Mouse (Mus musculus) heart, postnatal 4 days (tissue): Measurements from ENCODE around the gene Fkbp5. TPM values are rescaled to one million over a fixed set of nuclear protein-coding genes. Genes with fewer than 3 reads are reported as not detected.
"Not testable (repeated sequence)": the region's sequence is repeated elsewhere in the genome, so short reads cannot be mapped to it uniquely, and the experiment has no call there.

Source experiments
- DNase-seq: peaks from one replicate; pipeline ENCODE4 v3.0.0; 2021
- total RNA-seq, 2 experiments: library from RNA; stranded (reverse); gene quantifications; 2 replicates each; pipeline ENCODE4 v1.2.3; 2021

Fkbp5 gene
- total RNA-seq: 10 to 100 TPM; 21.4 to 22.0 TPM

- peak; percentile 74 for DNase-seq
These were observed at the start of gene Fkbp5 for GRCm38 (mm10) chr17:28517441-28517955. Fkbp5 (minus strand) TSS chr17:28517527.

- DNase-seq: no peak
These were observed 47.9 kb upstream of the Fkbp5 start for GRCm38 (mm10) chr17:28565181-28565580.

- no peak for DNase-seq
These were observed 44.3 kb upstream of the Fkbp5 start for GRCm38 (mm10) chr17:28561613-28562012.

DNA sequence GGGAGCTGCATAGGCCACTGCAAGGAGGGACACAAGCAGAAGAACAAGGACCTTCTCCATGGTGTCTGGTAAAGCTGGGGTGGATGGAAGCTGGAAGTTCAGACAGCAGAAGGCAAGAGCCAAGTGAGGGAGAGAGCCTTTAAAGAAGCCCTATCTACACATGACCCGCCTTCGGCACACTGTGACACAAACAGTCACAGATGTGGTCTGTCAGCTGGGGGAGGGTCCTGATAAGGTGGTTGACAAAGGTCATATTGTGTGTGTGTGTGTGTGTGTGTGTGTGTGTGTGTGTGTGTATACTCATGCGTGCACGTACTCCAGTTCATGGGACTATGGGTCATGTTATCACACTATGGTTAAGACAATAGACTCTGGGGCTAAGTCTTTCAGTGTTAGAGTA is 43.3 kb upstream of the Fkbp5 start, which contains the start of gene Clps:
Gene Clps (minus strand): TSS at position 169 of the 400 bp plus-strand sequence.
- no peak for DNase-seq

- no peak for DNase-seq
These were observed 40.4 kb upstream of the Fkbp5 start for GRCm38 (mm10) chr17:28557772-28558171.

DNA sequence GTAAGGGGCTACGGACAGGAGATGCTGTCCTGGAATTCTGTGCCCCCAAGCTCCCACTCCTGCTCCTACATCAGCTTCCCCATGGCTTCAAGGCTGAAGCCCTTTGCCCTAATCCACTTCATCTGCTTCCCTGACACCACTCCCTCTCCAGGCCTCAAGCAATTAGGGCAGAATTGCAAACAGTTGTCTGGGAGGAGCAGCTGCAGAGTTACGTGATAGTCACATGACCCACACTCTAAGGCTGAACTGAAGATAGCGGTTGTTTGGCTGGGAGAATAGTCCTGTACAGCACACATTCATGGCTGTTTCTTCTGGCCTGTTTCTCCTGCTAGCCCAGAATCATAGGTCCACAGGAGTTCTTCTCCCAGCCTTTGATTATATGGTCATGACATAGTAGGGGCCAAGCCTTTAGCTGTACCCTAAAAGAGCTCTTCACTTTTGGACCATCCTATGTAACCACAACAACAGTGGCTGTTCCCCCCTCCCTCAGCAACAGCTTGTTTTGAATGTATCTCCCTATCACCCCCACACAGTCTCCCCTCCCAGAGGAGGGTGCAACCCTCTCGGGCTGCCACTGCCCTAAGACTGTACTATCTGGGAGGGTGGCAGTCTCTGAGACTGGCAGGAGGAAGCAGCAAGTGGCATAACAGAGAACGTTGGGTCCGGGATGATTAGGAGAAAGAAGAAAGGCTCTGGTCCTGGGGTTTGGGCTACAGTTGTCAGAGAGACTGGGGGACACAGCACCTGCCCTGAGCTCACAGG is 39.5 kb upstream of the Fkbp5 start:
- no peak for DNase-seq

DNA sequence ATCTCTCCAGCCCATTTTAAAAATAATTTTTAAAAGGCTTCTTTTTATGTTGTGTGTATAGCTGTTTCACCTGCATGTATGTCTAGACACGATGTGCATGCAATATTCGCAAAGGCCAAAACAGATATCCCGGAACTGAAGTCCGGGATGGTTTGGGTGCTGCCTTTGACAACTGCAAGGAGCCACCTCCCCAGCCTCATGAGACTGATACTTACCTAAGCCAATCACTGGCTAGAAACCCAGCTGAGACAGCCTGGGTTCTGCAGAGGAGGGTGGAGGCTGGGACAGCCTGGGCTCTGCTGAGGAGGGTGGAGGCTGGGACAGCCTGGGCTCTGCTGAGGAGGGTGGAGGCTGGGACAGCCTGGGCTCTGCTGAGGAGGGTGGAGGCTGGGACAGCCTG is 36.7 kb upstream of the Fkbp5 start:
- not testable (repeated sequence) for DNase-seq

GRCm38 (mm10) chr17:28553040-28553793 is 35.9 kb upstream of the Fkbp5 start:
- peak; percentile 86 for DNase-seq

- DNase-seq: no peak
These were observed 31.8 kb upstream of the Fkbp5 start, which contains the start of gene Clpsl2 for GRCm38 (mm10) chr17:28549111-28549510. Clpsl2 (plus strand) TSS chr17:28549411.

DNA sequence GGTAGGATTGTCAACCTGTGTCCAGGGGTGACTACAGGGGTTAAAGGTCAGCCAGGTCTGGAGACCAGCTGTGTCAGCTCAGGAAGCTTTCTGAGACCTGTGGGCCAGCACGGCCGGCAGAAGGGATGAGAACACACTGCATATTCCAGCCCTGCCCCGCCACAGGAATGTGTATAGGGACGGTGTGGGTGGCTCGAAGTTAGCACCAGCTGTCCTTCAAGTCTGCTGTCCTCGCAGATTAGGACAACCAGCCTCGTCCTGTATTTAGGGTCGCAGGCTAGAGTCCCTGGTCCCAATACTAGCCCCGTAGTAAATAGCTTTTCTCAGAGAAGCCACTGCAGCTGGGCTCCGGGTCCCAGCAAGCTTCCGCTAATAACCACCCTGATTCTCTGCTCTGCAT is 31.2 kb upstream of the Fkbp5 start:
- no peak for DNase-seq

DNA sequence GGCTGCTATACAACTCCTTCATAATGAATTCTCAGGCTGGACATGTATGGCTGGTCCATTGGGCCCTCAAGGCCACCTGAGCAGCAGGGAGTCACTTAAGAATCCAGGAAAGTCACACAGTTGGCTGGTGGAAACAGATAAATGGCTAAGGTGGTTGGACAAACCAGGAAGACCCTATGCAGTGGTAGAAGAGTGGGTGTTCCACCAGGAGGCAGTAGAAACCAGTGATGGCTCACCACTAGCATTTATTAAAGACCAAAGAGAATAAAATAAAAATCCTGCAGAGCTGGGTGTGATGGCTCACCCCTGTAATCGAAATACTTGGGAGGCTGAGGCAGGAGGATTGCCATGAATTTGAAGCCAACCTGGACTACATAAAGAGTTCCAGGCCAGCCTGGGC is 29.6 kb upstream of the Fkbp5 start:
- peak; percentile 40 for DNase-seq

DNA sequence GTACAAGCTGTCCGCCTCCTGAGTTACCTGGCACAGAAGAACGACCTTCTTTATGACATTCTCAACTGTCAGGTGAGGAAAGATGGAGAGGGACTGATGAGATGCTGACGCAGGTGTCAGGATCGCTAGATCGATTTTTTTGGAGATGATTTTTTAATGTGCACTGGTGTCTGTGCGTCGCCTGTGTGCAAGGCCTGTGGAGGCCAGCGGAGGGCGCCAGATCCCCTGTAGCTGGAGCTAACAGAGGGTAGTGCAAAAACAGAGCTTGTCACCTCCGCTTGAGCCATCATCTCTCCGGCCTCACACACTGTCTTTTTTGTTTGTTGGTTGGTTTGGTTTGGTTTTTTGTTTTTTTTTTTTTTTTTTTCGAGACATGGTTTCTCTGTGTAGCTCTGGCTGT is 20.6 kb upstream of the Fkbp5 start:
- no peak for DNase-seq

DNA sequence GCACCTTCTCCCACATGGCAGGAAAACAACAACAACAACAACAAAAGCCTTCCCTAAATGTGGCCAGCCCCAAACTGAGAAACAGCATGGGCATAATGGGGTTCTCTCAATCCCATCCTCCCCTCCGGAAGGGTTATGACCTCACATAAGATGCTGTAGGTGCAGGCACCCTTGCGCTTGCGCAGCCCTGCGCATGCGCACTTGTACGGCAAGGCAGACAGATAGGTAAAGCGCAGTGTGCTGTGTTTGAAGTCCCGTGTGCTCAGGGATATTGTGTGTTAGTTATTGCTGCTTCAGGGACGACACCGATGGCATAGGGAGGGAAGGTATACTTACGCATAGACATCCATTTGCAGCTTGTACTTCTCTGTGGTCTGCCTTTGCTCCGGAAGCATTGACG is 16.0 kb upstream of the Fkbp5 start:
- no peak for DNase-seq

DNA sequence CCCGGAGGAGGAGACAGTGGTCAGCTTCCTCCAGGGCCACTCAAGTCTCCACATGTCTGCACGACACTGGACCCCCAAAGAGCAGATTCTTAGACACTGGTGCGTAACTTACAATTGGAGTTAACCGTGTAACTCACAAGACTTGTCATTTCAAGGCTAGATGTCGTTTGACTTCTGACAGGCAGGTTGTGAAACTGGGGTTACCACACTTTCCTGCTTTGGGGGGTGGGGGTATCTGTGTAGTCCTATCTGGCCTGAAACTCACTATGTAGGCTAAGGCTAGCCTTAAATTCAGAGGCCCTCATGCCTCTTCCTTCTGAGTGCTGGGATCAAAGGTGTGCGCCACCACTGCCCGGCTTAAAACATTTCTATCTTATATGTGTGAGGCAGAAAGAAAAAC is 15.2 kb upstream of the Fkbp5 start:
- DNase-seq: no peak

DNA sequence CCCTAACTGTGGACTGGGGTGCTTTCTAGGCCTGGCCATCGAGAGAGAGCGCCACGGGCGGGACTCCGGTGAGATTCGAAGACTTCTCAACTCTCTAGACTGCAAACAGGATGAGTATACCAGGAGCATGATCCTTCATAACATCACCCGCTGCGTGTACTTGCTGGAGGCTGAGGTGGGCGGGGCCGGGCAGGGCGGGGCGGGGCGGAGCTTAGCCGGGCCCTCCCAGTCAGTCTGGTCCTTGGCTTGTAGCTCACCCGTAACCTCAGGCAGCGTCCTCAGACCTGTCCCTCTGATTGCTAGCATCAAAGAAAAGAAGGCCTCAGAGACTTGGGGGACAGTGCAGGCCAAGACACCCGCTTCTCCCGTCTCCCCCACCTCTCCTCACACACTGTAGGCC is 14.6 kb upstream of the Fkbp5 start:
- no peak for DNase-seq

DNA sequence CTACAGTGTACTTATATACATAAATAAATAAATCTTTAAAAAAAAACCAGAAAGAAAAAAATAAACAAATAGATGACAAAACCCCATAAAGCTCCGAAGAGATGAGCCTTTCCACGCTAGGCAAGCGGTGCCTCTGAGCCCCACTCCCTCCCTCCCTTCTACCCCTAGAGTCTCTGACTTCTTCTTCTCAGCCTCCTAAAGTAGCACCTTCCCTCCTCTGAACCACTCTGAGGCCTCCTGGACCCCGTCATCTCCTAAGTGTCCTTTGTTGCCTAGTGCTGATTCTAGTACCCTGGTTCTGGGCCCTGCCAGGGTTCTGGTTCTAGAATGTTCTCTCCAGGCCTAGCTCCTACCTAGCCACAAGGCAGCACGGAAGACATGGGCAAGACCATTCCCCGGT is 13.2 kb upstream of the Fkbp5 start, which contains the start of gene Armc12:
Gene Armc12 (plus strand): TSS at position 301 of the 400 bp plus-strand sequence.
- no peak for DNase-seq

DNA sequence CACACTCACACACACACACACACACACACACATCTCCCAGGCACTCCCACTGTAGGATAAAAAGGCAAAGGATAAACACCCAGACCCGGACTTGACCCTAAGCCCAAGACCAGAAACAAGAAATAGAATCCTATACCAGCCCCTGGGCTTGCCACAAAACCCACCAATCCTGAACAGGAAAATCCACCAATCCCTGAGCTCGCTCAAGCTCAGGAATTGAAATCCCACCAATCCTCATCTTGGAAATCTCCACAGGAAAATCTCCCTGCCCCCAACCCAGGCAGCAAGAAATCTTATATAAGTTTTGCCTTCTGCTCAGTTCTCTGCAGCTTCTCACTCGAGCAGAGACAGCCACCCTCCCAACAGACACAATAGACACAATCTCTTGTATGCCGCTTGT is 11.8 kb upstream of the Fkbp5 start:
- DNase-seq: no peak

DNA sequence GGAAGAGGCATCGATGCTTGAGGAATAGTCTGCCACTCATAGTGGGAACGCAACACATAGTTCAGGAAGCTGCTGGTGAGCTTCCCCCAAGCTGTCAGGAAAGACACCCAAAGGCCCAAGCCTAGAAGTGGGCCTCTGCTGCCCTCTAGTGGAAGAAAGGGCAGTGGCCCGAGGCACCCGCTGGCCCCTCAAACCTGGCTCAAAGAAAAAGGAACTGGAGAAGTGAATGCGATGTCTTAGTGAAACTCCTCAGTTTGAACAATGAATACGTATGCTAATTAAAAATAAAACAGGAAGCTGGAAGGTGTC is 10.7 kb upstream of the Fkbp5 start:
- DNase-seq: peak; percentile 93

- no peak for DNase-seq
These were observed 10.1 kb upstream of the Fkbp5 start for GRCm38 (mm10) chr17:28527184-28528042.

GRCm38 (mm10) chr17:28524831-28525430 is 7.6 kb upstream of the Fkbp5 start:
- DNase-seq: no peak

- DNase-seq: no peak
These were observed 6.8 kb upstream of the Fkbp5 start for GRCm38 (mm10) chr17:28524009-28524695.
